Mouse (Mus musculus): ENCODE measurements around the gene Slc25a10. TPM values are rescaled to one million over a fixed set of nuclear protein-coding genes. Genes with fewer than 3 reads are reported as not detected.

Gene Slc25a10
- polyA plus RNA-seq, 1 experiment from 2014 or later = 31.9 TPM

- H3K4me3 ChIP-seq = peak overlapping the region; percentile 66
- ATAC-seq (ENCODE audit: low FRiP score, low read depth) = no peak
- H3K27me3 ChIP-seq = no peaks in the 10 kb centered on the region
- 11% methylated on average over 10 of the region's 10 CpGs for WGBS
- peak overlapping the region; percentile 87 for H3K4me2 ChIP-seq
- peaks cover 43% of the 10 kb centered on the region for H3K36me3 ChIP-seq
- H3K9me3 ChIP-seq = no peaks in the 10 kb centered on the region
- H3K4me1 ChIP-seq (replicated peaks) = peaks cover 23% of the 10 kb centered on the region
- peak overlapping the region; percentile 87 for H3K27ac ChIP-seq (replicated peaks)
- peak overlapping the region; percentile 76 for H3K9ac ChIP-seq
Observed at GRCm38 (mm10) chr11:120485251-120485650, 6.4 kb upstream of the Slc25a10 start.

DNA sequence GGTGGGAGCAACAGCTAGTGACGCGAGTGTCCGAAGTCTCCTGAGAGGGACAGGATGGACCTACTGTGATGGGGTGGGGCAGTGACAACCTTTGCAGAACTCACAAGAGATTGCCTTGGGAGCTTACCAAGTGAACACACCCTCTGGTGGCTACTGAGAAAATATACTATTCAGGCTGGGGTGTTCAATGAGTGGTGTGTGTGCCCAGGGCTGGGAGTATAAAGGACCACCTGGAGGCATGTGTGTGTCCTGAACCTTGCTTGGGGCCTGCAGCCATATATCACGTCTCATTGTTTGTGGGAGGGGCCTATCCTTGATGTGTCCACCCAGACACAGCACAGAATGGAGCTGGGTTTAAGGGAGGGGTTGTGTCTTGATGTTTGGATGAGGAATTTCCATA lies 3.1 kb upstream of the Slc25a10 start:
- H3K4me2 ChIP-seq = no peak overlapping the region
- ATAC-seq (ENCODE audit: low FRiP score, low read depth) = no peak
- no peaks in the 10 kb centered on the region for H3K9me3 ChIP-seq
- H3K27ac ChIP-seq (replicated peaks) = no peak overlapping the region
- 76% methylated on average over 4 of the region's 4 CpGs for WGBS
- peaks cover 49% of the 10 kb centered on the region for H3K4me1 ChIP-seq (replicated peaks)
- no peaks in the 10 kb centered on the region for H3K27me3 ChIP-seq
- H3K4me3 ChIP-seq = no peak overlapping the region
- no peak overlapping the region for H3K9ac ChIP-seq
- peaks cover 23% of the 10 kb centered on the region for H3K36me3 ChIP-seq

- WGBS = 64% methylated on average over 4 of the region's 4 CpGs
- no peak overlapping the region for H3K4me2 ChIP-seq
- peaks cover 23% of the 10 kb centered on the region for H3K36me3 ChIP-seq
- H3K27me3 ChIP-seq = no peaks in the 10 kb centered on the region
- no peak overlapping the region for H3K9ac ChIP-seq
- no peak for ATAC-seq (ENCODE audit: low FRiP score, low read depth)
- no peaks in the 10 kb centered on the region for H3K9me3 ChIP-seq
- peaks cover 48% of the 10 kb centered on the region for H3K4me1 ChIP-seq (replicated peaks)
- H3K4me3 ChIP-seq = no peak overlapping the region
- peak overlapping the region; percentile 46 for H3K27ac ChIP-seq (replicated peaks)
Observed at GRCm38 (mm10) chr11:120489054-120489761, 2.4 kb upstream of the Slc25a10 start.

GRCm38 (mm10) chr11:120490291-120491046 lies 1.2 kb upstream of the Slc25a10 start:
- no peak overlapping the region; the same call in 1 of the 2 replicates for H3K4me3 ChIP-seq
- peak overlapping the region; percentile 94 for H3K4me2 ChIP-seq
- no peaks in the 10 kb centered on the region for H3K27me3 ChIP-seq
- no peaks in the 10 kb centered on the region for H3K9me3 ChIP-seq
- H3K9ac ChIP-seq = no peak overlapping the region
- H3K27ac ChIP-seq (replicated peaks) = peak overlapping the region; percentile 71
- 35% methylated on average over 4 of the region's 4 CpGs for WGBS
- no peak for ATAC-seq (ENCODE audit: low FRiP score, low read depth)
- peaks cover 29% of the 10 kb centered on the region for H3K36me3 ChIP-seq
- peaks cover 43% of the 10 kb centered on the region for H3K4me1 ChIP-seq (replicated peaks)

- under 1% methylated on average over 45 of the region's 48 CpGs for WGBS
- Histone ChIP-seq H3K27me3 (no peaks in the 10 kb centered on the region), H3K27ac (replicated peaks) (peak overlapping the region; percentile 71), H3K4me2 (peak overlapping the region; percentile 94), H3K9ac (peak overlapping the region; percentile 73), H3K4me3 (peak overlapping the region; percentile 66), H3K36me3 (peaks cover 39% of the 10 kb centered on the region), H3K9me3 (no peaks in the 10 kb centered on the region), H3K4me1 (replicated peaks) (peaks cover 37% of the 10 kb centered on the region)
- peak; percentile 19 for ATAC-seq (ENCODE audit: low FRiP score, low read depth)
Observed at GRCm38 (mm10) chr11:120492024-120492877, 611 bp downstream of the Slc25a10 start.

DNA sequence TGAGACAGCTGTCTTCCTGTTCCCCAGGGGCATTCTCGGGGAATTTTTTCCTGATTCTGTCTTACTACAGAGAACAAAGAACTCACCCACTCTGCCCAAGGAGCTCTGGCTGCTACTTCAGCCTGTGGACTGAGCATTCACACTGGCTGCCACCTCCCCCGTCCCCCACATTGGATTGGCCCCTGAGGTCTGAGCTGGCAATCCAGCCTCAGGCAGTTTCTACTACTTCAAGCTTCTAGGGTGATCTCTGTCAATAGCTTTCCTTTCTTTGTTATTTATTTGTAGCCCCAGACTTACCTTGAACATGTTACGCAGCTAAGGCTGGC lies 1.2 kb downstream of the Slc25a10 start:
- Histone ChIP-seq H3K9me3 (no peaks in the 10 kb centered on the region), H3K4me2 (peak overlapping the region; percentile 94), H3K27me3 (no peaks in the 10 kb centered on the region), H3K36me3 (peaks cover 35% of the 10 kb centered on the region), H3K27ac (replicated peaks) (peak overlapping the region; percentile 71), H3K9ac (peak overlapping the region; percentile 37), H3K4me3 (peak overlapping the region; percentile 66), H3K4me1 (replicated peaks) (peaks cover 37% of the 10 kb centered on the region)
- no peak for ATAC-seq (ENCODE audit: low FRiP score, low read depth)
- WGBS = 20% methylated on average over 3 of the region's 3 CpGs

DNA sequence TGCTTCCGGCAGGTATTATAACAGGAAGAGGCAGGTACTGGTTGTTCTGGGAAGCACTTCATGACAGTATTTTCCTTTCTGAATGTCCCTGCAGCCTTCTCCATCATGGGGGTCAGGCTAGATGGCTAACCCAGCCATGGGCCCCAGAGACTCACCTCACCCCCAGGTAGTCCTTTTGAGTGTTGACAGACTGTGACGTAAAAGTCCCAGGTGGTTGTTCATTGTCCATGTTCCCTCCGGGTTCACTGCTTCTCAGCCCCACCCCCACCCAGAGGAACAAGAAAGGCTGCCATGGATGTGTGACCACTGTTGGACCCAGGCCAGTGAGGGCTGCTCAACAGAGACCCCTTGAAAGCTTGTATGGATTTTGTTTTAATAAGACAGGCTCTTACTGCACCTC lies 1.7 kb downstream of the Slc25a10 start:
- Histone ChIP-seq H3K4me1 (replicated peaks) (peaks cover 37% of the 10 kb centered on the region), H3K36me3 (peaks cover 30% of the 10 kb centered on the region), H3K4me2 (peak overlapping the region; percentile 94), H3K27me3 (no peaks in the 10 kb centered on the region), H3K4me3 (peak overlapping the region; percentile 66), H3K9ac (peak overlapping the region; percentile 37), H3K27ac (replicated peaks) (peak overlapping the region; percentile 71), H3K9me3 (no peaks in the 10 kb centered on the region)
- no peak for ATAC-seq (ENCODE audit: low FRiP score, low read depth)
- WGBS = 50% methylated on average over 3 of the region's 3 CpGs

GRCm38 (mm10) chr11:120493911-120494310 lies 2.3 kb downstream of the Slc25a10 start:
- WGBS = 89% methylated on average over 3 of the region's 3 CpGs
- Histone ChIP-seq H3K4me2 (no peak overlapping the region), H3K9ac (no peak overlapping the region), H3K27me3 (no peaks in the 10 kb centered on the region), H3K27ac (replicated peaks) (no peak overlapping the region), H3K9me3 (no peaks in the 10 kb centered on the region), H3K4me1 (replicated peaks) (peaks cover 37% of the 10 kb centered on the region), H3K36me3 (peaks cover 27% of the 10 kb centered on the region), H3K4me3 (no peak overlapping the region)
- ATAC-seq (ENCODE audit: low FRiP score, low read depth) = no peak

- Histone ChIP-seq H3K9ac (no peak overlapping the region), H3K4me2 (no peak overlapping the region), H3K27me3 (no peaks in the 10 kb centered on the region), H3K4me1 (replicated peaks) (peaks cover 16% of the 10 kb centered on the region), H3K9me3 (no peaks in the 10 kb centered on the region), H3K36me3 (peaks cover 26% of the 10 kb centered on the region), H3K27ac (replicated peaks) (no peak overlapping the region), H3K4me3 (no peak overlapping the region)
- WGBS = 96% methylated on average over 3 of the region's 3 CpGs
- ATAC-seq (ENCODE audit: low FRiP score, low read depth) = no peak
Observed at GRCm38 (mm10) chr11:120497436-120497835, 5.8 kb downstream of the Slc25a10 start.

DNA sequence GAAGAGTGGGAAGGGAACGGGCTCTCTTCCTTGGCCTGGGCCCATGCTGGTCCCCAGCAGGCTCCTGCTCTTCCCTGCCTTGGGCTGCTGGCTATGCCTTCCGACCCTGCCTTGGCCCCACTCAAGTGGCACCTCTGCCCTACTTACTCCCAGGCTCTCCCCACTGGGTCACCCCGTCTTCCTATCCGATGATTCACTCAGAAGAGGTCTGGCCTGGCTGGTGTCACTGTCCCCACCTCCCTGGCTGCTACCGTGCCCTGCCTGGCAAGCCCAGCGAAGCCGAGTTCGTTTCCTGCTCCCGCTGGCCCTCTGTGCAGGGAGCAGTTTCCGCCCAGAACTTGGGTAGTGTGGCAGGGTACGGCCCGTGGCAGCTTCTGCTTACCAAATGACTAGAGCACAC lies 6.6 kb downstream of the Slc25a10 start:
- ATAC-seq (ENCODE audit: low FRiP score, low read depth) = no peak
- no peaks in the 10 kb centered on the region for H3K9me3 ChIP-seq
- no peak overlapping the region for H3K27ac ChIP-seq (replicated peaks)
- H3K9ac ChIP-seq = no peak overlapping the region
- H3K27me3 ChIP-seq = no peaks in the 10 kb centered on the region
- H3K4me2 ChIP-seq = no peak overlapping the region
- 95% methylated on average over 12 of the region's 12 CpGs for WGBS
- H3K4me3 ChIP-seq = no peak overlapping the region
- H3K4me1 ChIP-seq (replicated peaks) = peaks cover 8% of the 10 kb centered on the region
- peaks cover 26% of the 10 kb centered on the region for H3K36me3 ChIP-seq

DNA sequence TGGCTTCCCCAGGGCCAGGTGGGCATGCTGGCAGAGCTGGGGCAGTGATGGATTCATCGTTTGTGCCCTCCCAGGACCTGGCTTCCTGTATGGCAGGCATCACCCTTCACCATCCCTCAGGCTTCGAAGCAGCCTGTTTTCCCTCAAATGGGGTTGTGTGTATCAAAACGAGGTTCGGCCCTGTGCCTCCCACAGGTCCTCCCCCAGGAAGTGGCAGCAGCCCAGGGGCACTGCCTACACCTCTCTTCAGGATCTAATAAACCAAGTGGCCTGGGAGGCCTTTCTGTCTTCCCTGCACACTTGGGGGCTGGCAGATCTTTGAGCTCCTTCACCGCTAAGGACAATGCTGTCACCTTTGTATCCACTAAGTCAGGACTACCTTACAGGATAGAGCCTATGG lies 7.3 kb downstream of the Slc25a10 start:
- peaks cover 26% of the 10 kb centered on the region for H3K36me3 ChIP-seq
- WGBS = 89% methylated on average over 5 of the region's 5 CpGs
- no peak overlapping the region for H3K4me2 ChIP-seq
- 0 out of 2 replicates have a peak, but pooled peaks cover 1% of the 10 kb centered on the region for H3K4me1 ChIP-seq (replicated peaks)
- H3K4me3 ChIP-seq = no peak overlapping the region
- no peak overlapping the region for H3K27ac ChIP-seq (replicated peaks)
- no peaks in the 10 kb centered on the region for H3K27me3 ChIP-seq
- H3K9me3 ChIP-seq = no peaks in the 10 kb centered on the region
- no peak for ATAC-seq (ENCODE audit: low FRiP score, low read depth)
- no peak overlapping the region for H3K9ac ChIP-seq

- Histone ChIP-seq H3K27ac (replicated peaks) (no peak overlapping the region), H3K36me3 (peaks cover 25% of the 10 kb centered on the region), H3K4me1 (replicated peaks) (no peaks in the 10 kb centered on the region), H3K27me3 (no peaks in the 10 kb centered on the region), H3K4me3 (no peak overlapping the region), H3K4me2 (no peak overlapping the region), H3K9me3 (no peaks in the 10 kb centered on the region), H3K9ac (no peak overlapping the region)
- WGBS = 82% methylated on average over 6 of the region's 6 CpGs
- no peak for ATAC-seq (ENCODE audit: low FRiP score, low read depth)
Observed at GRCm38 (mm10) chr11:120499894-120500293, 8.3 kb downstream of the Slc25a10 start.
